Mouse (Mus musculus) layer of hippocampus, adult 18-20 months (tissue): ENCODE results near the gene Hoxa10. TPM values are rescaled to one million over a fixed set of nuclear protein-coding genes. Genes with fewer than 3 reads are reported as not detected.

Experiments used
- DNase-seq, 2 experiments: peaks; one replicate each; pipeline ENCODE4 v3.0.0; 2022; ENCODE audit warnings: low spot score in 2 of 2
- total RNA-seq, 2 experiments: library from RNA; stranded (reverse); gene quantifications; 2 replicates each; pipeline ENCODE4 v1.2.3; 2021

Hoxa10 gene
- total RNA-seq, 2 experiments from 2014 or later: not detected

DNA sequence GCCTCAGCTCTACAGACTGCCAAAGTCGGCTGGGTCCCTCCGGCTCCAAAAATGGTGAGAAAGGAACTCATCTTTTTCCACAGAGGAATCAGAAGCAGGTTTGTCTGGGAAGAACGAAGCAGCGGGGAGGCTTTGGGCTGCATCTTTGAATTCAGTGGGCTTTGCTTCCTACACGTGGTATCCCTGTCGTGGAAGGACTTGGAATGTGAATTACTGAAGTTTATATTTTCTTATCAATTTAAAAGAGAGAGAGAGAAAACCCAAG lies 22.6 kb upstream of the Hoxa10 start:
- DNase-seq: no peak

DNA sequence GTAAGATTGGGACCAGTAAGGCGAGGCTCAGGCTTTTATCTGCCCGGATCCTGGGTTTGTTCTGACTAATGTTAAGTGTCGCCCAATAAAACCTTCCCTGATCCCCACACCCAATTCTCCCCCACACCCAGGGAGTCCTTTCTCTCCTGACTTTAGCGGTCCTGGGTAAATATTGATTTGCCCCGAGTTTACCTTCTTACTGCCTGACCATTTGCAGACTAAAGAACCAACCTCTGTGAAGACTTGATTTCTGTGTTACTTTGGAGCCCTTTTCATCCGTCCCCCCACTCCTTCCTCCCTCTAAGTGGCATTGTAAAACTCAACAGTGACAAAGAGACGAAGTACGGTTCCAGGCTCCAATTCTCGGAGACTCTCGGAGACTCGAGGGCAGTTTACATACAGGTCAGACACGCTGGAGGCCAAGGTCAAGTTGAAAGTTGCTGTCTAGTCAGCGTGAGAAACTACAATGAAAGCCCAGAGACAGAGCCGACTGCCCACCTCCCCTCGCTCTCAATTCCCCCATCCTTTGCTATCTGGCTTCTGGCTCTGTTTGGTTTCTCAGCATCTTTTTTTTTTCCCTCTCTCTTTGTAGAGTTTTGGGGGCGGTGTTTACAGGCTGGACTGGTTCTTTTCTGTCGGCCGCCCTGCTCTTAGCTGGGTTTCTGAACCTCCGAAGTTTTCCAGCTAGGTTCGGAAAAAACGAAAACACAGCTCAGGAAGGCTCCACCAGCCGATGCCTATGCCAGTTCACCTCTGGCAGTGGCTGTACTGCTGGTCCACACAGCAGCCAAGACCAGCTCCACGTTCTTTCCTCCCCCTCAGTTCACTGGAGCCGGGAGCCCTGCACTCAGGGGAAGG lies 22.0 kb upstream of the Hoxa10 start:
- DNase-seq: no peak

- DNase-seq: no peak
Measured at GRCm38 (mm10) chr6:52261751-52262462, 21.3 kb upstream of the Hoxa10 start.

- DNase-seq: no peak
Measured at GRCm38 (mm10) chr6:52260654-52261575, 20.3 kb upstream of the Hoxa10 start, which contains the start of gene Hoxa13. Gene Hoxa13, minus strand, starts transcription at chr6:52260880.

GRCm38 (mm10) chr6:52259811-52260261 lies 19.2 kb upstream of the Hoxa10 start:
- no peak for DNase-seq

GRCm38 (mm10) chr6:52259081-52259790 lies 18.6 kb upstream of the Hoxa10 start:
- no peak for DNase-seq

DNA sequence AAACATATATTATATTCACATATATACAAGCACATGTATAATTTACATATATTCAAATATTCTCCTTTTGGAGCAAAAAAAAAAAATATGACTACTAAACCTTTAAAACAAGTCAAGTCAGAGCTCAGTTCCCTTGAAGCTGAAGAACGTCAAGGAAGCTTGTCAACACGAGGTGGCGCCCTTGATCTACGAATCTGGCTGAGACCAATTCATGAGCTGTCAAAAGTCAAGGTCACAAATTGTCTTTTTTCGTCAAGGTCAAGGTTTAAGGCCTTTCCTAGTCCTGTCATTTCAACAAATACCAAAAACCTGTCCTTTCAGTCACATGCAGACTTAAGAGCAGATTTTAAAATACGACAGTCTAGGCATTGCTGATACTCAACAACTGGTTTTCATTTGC lies 16.3 kb upstream of the Hoxa10 start:
- peak in 1 of 2 experiments; percentile 86 for DNase-seq

- no peak for DNase-seq
Measured at GRCm38 (mm10) chr6:52253511-52254500, 13.2 kb upstream of the Hoxa10 start.

- DNase-seq: no peak
Measured at GRCm38 (mm10) chr6:52252775-52253376, 12.2 kb upstream of the Hoxa10 start.

DNA sequence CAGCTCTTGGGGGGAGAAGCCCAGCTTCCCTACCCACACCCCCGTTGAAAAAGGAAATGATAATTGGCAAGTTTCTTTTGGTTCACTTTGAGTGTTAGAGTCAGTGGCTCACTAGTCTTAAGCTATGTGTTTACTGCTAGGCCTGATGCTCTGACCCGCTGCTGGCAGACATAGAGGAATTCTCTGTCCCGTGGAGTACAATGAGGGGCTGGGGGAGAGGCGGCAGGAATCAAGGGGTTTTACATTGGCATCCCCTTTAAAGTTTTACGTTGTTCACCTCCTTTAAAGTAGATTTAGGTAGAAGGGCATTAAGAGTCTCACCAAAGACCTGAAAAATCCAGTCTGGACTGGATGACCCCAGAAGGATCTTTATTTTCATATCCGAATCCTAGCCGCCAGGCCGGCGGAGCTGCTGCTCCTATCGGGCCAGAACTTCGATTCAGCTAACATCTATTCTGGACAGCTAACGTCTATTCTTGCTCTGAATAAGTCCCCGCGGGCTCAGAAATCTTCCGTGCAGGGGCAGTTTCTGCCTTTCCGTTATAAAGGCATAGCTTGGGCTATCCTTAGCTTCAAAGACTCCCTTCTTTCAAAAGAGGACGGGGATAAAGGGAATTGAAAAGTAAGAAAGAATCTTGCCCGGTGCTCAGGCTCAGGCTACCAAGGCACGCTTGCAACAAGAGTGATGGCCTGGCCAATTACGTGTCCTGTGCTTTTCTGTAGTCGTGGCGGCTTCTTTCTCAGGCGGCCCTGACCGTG lies 11.5 kb upstream of the Hoxa10 start:
- DNase-seq: no peak

DNA sequence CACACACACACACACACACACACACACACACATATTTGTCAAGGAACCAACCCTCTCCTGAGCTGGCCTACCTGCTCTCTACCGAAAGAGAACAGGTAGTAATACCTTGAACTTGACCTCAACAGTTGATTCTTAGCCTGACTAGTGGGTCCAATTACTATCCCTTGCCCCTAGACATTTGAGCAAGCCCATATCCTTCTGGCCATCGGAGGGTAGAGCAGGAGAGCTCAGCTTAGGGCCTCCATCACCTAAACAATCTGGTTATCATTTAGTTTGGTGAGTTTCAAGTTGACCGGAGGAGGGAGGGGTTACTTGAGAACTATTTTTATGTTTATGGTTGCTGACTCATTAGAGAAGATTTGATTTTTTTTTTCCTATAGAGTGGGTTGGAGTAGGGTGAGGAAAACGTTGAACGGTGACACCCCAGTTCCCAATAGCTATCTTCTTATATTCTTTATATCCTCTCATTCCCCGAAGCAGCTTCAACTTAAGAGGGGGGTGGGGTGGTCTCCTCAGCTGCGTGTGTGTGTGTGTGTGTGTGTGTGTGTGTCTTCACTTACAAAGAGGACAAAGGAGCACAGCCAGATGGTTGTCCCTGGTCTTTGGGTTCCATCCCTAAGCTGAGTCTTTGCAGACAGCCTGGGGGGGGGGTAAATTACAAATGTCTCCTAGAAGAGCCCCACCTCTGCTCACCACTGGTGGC lies 10.7 kb upstream of the Hoxa10 start:
- DNase-seq: no peak

DNA sequence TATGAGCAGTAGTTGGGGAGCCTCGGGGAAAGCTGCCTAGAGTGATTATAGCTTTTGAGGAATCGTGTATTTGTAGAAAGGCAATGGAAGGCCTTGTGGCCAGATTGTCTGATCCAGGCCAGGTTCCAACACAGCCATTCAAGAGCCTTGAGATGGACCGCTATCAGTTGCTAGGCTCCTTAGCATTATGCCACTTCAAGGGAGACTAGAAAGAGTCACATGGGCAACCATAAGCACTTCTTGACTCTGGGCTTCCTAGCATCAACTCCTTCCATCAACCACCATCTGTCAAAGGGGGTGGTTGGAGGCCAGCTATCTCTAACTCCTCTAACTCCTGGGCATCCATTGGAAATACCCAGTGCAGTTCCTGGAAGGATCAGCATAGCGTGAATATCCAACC lies 9.2 kb upstream of the Hoxa10 start:
- DNase-seq: no peak

DNA sequence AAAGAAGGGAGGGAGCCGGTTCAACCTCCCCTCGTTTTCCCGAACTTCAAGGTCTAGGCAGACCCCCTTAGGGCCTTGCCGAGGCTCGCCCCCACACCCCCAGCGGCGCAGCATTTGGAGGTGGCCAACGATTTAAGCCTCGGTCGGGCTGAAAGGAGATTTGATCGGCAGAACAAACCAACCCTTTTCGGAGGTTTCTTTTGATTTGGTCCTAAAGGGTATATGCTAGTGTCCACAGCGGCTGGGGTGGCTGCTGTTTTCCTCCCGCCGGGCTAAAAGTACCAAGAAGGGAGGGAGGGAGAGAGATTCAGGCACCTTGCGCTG lies 8.7 kb upstream of the Hoxa10 start:
- DNase-seq: no peak

DNA sequence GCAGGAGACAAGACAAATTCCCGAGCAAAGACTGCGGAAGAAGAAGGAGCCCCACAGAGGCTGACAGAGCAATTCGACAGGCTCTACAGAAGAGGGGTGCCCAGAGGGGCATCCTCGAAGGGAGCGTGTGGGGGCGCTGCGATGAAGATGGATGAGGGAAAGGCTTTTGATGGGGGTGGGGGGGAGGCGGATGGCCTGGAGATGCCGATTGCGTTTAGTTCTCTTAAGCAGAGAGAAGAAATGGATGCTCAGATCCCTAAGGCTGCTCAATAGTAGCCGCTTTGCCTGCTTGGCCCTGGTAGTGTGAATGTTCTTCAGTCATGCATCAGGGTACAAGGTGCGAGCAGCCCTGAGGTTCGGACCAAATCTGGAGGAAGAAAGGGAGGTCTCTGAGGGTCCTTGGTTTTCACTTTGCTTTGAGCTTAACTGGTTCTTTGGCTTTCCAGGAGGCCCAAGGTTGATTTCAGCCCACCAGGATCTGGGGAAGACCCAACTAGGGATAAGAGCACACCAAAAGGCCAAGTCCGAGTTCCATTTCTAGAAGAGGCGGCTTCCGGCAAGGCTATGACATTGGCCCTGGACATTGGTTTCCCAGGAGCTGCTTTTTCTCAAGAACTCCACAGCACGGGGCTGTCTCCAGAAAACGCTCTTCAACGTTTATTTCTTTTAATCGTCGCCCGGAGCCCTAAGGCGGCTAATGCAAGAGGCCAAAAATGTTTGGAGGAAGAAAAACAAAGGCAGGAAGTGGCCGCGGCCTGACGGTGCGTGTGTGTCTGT lies 8.2 kb upstream of the Hoxa10 start:
- no peak for DNase-seq

- DNase-seq: no peak
Measured at GRCm38 (mm10) chr6:52247766-52248637, 7.3 kb upstream of the Hoxa10 start.

DNA sequence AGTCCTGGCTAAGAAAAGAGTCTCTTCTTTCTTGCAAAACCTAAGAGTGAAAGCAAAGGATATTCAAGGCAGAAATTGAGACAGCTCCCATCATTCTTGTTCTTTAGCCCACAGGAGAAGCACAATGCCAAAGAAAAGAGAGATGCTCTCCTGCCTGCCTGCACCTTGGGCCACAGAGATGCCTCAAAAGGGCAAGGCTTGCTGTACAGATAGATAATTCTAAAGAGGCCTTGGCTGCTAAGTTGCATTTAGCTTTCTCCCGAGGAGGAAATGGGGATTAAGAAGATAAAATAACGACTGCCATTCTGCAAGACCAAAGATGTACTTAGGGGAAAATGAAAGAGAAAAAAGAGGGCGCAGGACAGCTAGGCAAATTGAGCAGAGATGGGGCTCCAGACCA lies 6.3 kb upstream of the Hoxa10 start:
- no peak for DNase-seq
